Mouse (Mus musculus) small intestine, adult 2 months (tissue): ENCODE results near the gene Ets1.

ENCODE experiments used
- CTCF ChIP-seq: fragments of 200-500 bp; IDR thresholded peaks from 2 replicates; pipeline ENCODE4 v1.5.1; 2012; ENCODE audit warnings: low read depth, mild to moderate bottlenecking, control low read depth, inconsistent platforms, low read length, moderate library complexity, mixed read lengths; ENCODE audit not compliant: insufficient replicate concordance, insufficient read length; ENCODE audit errors: extremely low read depth
- POLR2A ChIP-seq: fragments of 200-500 bp; IDR thresholded peaks from 2 replicates; pipeline ENCODE4 v1.6.1; 2012; ENCODE audit warnings: low read depth, mild to moderate bottlenecking, control low read depth, inconsistent platforms, low read length, moderate library complexity

- no peak for TF ChIP-seq CTCF
- no peak for TF ChIP-seq POLR2A
Observed at GRCm38 (mm10) chr9:32720264-32721031, 84.4 kb downstream of the Ets1 start.
